ENCODE assay signal across 9 mouse cellular contexts in the genomic region with DNA sequence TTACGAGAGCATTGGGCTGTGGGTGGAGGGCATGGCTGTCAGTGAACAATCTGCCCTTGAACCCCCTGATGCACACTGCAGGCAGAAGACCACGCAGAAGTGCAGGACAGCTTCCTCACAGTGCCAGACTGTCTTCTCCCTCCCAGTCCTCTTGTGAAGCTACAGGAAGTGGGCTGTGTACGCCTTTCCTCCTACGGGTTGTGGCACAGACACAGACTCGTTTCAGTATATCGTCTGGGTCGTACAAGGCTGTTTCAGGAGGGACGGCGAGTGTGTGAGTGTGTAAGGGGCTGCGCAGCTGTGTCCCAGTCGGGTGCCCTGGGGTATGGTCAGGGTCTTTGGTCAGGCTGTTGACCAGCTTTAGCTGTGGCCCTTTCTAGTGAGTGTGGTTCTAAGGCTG. TPM values are rescaled to one million over a fixed set of nuclear protein-coding genes. Genes with fewer than 3 reads are reported as not detected.
A peak's percentile ranks its signal among the peaks of the same experiment; 100 is the strongest.
DNase-seq lines count a peak whose midpoint lies in the region; ATAC-seq and TF ChIP-seq lines count a peak whose summit lies in the region.
"Had no signal": no experiment of that assay in that cellular context is flagged by ENCODE, and none has a peak within 500 bp of the region (broad histone marks: within the 10 kb centered on the region; RNA-seq: fewer than 3 reads in every experiment).

No protein-coding gene starts in this region.

- H3K4me2 ChIP-seq in heart, embryonic 13.5 days: peak overlapping the region; percentile 85
- H3K4me2 ChIP-seq: kidney, embryonic 15.5 days had no signal

- DNase-seq in heart, postnatal 25 days (ENCODE audit: low spot score): no peak
- peak; percentile 80 for DNase-seq in 416B (ENCODE audit: low read depth)
- DNase-seq in adrenal gland, postnatal 14 days: no peak
- no peak for DNase-seq in c-Kit-positive CD71-positive TER-119-positive erythroid progenitor cells, embryonic 14.5 days (ENCODE audit: low spot score)
- DNase-seq in adrenal gland, adult 8-10 months: no peak

- H3K79me2 ChIP-seq in macrophage (ENCODE audit: inconsistent target): peaks cover 75% of the 10 kb centered on the region

- intact Hi-C loops in heart, postnatal 25 days (cut with DNase I): loop anchor here (5.0 kb wide), 1 partner anchor 49 kb away; the partner anchor contains the start of gene Sun2

- H3K4me1 ChIP-seq in heart, embryonic 13.5 days: peaks cover 66% of the 10 kb centered on the region
- peaks cover 5% of the 10 kb centered on the region; the same call in 1 of the 2 replicates for H3K4me1 ChIP-seq in cortical plate, adult 2 months (ENCODE audit: control insufficient read depth, insufficient read depth, low read length)

- no peaks in the 10 kb centered on the region for H3K9me3 ChIP-seq in heart, embryonic 13.5 days
- H3K9me3 ChIP-seq: kidney, embryonic 15.5 days had no signal

- no peak overlapping the region for H3K27ac ChIP-seq in heart, embryonic 13.5 days (replicated peaks)
- peak overlapping the region; percentile 15; the same call in 1 of the 2 replicates for H3K27ac ChIP-seq in cortical plate, adult 2 months (ENCODE audit: insufficient read depth, low read length)
- peak overlapping the region; percentile 28; the same call in 1 of the 2 replicates for H3K27ac ChIP-seq in macrophage
- H3K27ac ChIP-seq: kidney, embryonic 15.5 days had no signal

- TF ChIP-seq CTCF in cortical plate, adult 2 months (IDR thresholded peaks at IDR 0.05; ENCODE audit: extremely low read depth, insufficient read depth, low read length): no peak

- no peak for ATAC-seq in heart, embryonic 13.5 days (ENCODE audit: extremely low read depth, insufficient number of reproducible peaks, low FRiP score, low TSS enrichment)

- no peaks in the 10 kb centered on the region for H3K27me3 ChIP-seq in heart, embryonic 13.5 days (replicated peaks)
- H3K27me3 ChIP-seq: kidney, embryonic 15.5 days had no signal

- H3K36me3 ChIP-seq in heart, embryonic 13.5 days: peaks cover 28% of the 10 kb centered on the region
- H3K36me3 ChIP-seq in macrophage (ENCODE audit: inconsistent target): no peaks in the 10 kb centered on the region

- no peak overlapping the region for H3K9ac ChIP-seq in heart, embryonic 13.5 days
- H3K9ac ChIP-seq: kidney, embryonic 15.5 days had no signal

- TF ChIP-seq POLR2A in cortical plate, adult 2 months (IDR thresholded peaks at IDR 0.05; ENCODE audit: extremely low read depth, insufficient read depth, low read length): no peak

- 65% methylated on average over 11 of the region's 11 CpGs for WGBS in heart, embryonic 13.5 days
- 4% methylated on average over 11 of the region's 11 CpGs for WGBS in macrophage (ENCODE audit: missing documents)

- peak overlapping the region; percentile 19 for H3K4me3 ChIP-seq in heart, embryonic 13.5 days
- H3K4me3 ChIP-seq in cortical plate, adult 2 months (ENCODE audit: insufficient read depth, low read length): no peak overlapping the region
- peak overlapping the region; percentile 26 for H3K4me3 ChIP-seq in macrophage (ENCODE audit: inconsistent target)
- H3K4me3 ChIP-seq: kidney, embryonic 15.5 days had no signal

RNA-seq across cellular contexts. Expression of gene Gtpbp1, which starts 3.1 kb away (rescaled TPM):
- 27.0 and 29.5 TPM in 2 replicates for polyA plus RNA-seq in heart, embryonic 13.5 days (2015; fragmentation: Nextera tagmentation; extraction: Ambion mirVana)
- total RNA-seq in heart, postnatal 25 days (2021): 10 to 100 TPM; 27.2 to 31.8 TPM
- 36.4 and 36.9 TPM in 2 replicates for polyA plus RNA-seq in cortical plate, adult 2 months (2012; rRNA removed)
- total RNA-seq in macrophage (2018; cell fraction: chromatin; rRNA removed): 10 to 100 TPM in 24 of 26 experiments, 1 to 10 TPM in 2; 8.8 to 74.7 (median 34.9) TPM
- total RNA-seq in macrophage (2018; cell fraction: cytosol; rRNA removed): 10 to 100 TPM; 13.8 to 28.6 (median 20.0) TPM
- total RNA-seq in macrophage (2018; cell fraction: nucleus; rRNA removed): 10 to 100 TPM; 11.7 to 42.6 (median 29.4) TPM
- polyA plus RNA-seq in macrophage (2018): 18.0 to 29.2 TPM (median 22.4 TPM) in 3 replicates
- 26.1 and 35.8 TPM in 2 replicates for total RNA-seq in adrenal gland, postnatal 14 days (2021)
- 10 to 100 TPM; 27.2 to 43.1 (median 32.1) TPM for total RNA-seq in adrenal gland, adult 8-10 months (2022)

RNA-seq across cellular contexts. Expression of gene Josd1, which starts 6.0 kb away (rescaled TPM):
- 19.8 and 20.4 TPM in 2 replicates for polyA plus RNA-seq in heart, embryonic 13.5 days (2015; fragmentation: Nextera tagmentation; extraction: Ambion mirVana)
- 10 to 100 TPM; 23.6 to 26.4 TPM for total RNA-seq in heart, postnatal 25 days (2021)
- 64.0 and 64.3 TPM in 2 replicates for polyA plus RNA-seq in cortical plate, adult 2 months (2012; rRNA removed)
- total RNA-seq in macrophage (2018; cell fraction: chromatin; rRNA removed): 10 to 100 TPM in 1 of 26 experiments, 1 to 10 TPM in 25; 1.7 to 10.0 (median 4.2) TPM
- 10 to 100 TPM; 12.9 to 25.9 (median 17.1) TPM for total RNA-seq in macrophage (2018; cell fraction: cytosol; rRNA removed)
- total RNA-seq in macrophage (2018; cell fraction: nucleus; rRNA removed): 10 to 100 TPM in 16 of 26 experiments, 1 to 10 TPM in 10; 5.7 to 18.4 (median 10.6) TPM
- polyA plus RNA-seq in macrophage (2018): 13.3 to 18.4 TPM (median 16.8 TPM) in 3 replicates
- total RNA-seq in adrenal gland, postnatal 14 days (2021): 38.0 and 43.9 TPM in 2 replicates
- total RNA-seq in adrenal gland, adult 8-10 months (2022): 10 to 100 TPM; 22.8 to 30.3 (median 25.0) TPM

RNA-seq across cellular contexts. Expression of gene Tomm22, which starts 23.1 kb away (rescaled TPM):
- 199 and 240 TPM in 2 replicates for polyA plus RNA-seq in heart, embryonic 13.5 days (2015; fragmentation: Nextera tagmentation; extraction: Ambion mirVana)
- 100 to 1,000 TPM; 120 to 122 TPM for total RNA-seq in heart, postnatal 25 days (2021)
- 88.3 and 94.3 TPM in 2 replicates for polyA plus RNA-seq in cortical plate, adult 2 months (2012; rRNA removed)
- total RNA-seq in macrophage (2018; cell fraction: chromatin; rRNA removed): 10 to 100 TPM in 20 of 26 experiments, 1 to 10 TPM in 6; 5.6 to 22.7 (median 14.4) TPM
- 100 to 1,000 TPM in 1 of 26 experiments, 10 to 100 TPM in 25; 77.3 to 100 (median 86.7) TPM for total RNA-seq in macrophage (2018; cell fraction: cytosol; rRNA removed)
- 10 to 100 TPM; 13.5 to 72.1 (median 38.9) TPM for total RNA-seq in macrophage (2018; cell fraction: nucleus; rRNA removed)
- polyA plus RNA-seq in macrophage (2018): 71.6 to 131 TPM (median 97.1 TPM) in 3 replicates
- 116 and 120 TPM in 2 replicates for total RNA-seq in adrenal gland, postnatal 14 days (2021)
- total RNA-seq in adrenal gland, adult 8-10 months (2022): 100 to 1,000 TPM in 2 of 4 experiments, 10 to 100 TPM in 2; 95.5 to 120 (median 105) TPM

RNA-seq across cellular contexts. Expression of gene Cby1, which starts 34.7 kb away (rescaled TPM):
- polyA plus RNA-seq in heart, embryonic 13.5 days (2015; fragmentation: Nextera tagmentation; extraction: Ambion mirVana): 41.3 and 47.8 TPM in 2 replicates
- total RNA-seq in heart, postnatal 25 days (2021): 10 to 100 TPM; 22.9 to 25.9 TPM
- polyA plus RNA-seq in cortical plate, adult 2 months (2012; rRNA removed): 35.6 and 37.0 TPM in 2 replicates
- 1 to 10 TPM in 18 of 26 experiments, not detected in 8; 1.1 to 4.9 (median 2.0) TPM for total RNA-seq in macrophage (2018; cell fraction: chromatin; rRNA removed)
- 10 to 100 TPM in 18 of 26 experiments, 1 to 10 TPM in 8; 6.7 to 17.0 (median 11.4) TPM for total RNA-seq in macrophage (2018; cell fraction: cytosol; rRNA removed)
- 1 to 10 TPM in 24 of 26 experiments, under 1 TPM in 2; 0.75 to 5.7 (median 3.2) TPM for total RNA-seq in macrophage (2018; cell fraction: nucleus; rRNA removed)
- polyA plus RNA-seq in macrophage (2018): 11.0 to 24.8 TPM (median 14.4 TPM) in 3 replicates
- 21.9 and 24.8 TPM in 2 replicates for total RNA-seq in adrenal gland, postnatal 14 days (2021)
- 10 to 100 TPM; 21.7 to 31.1 (median 24.9) TPM for total RNA-seq in adrenal gland, adult 8-10 months (2022)

RNA-seq across cellular contexts. Expression of gene Fam227a, which starts 35.0 kb away (rescaled TPM):
- 0.65 and 1.1 TPM in 2 replicates for polyA plus RNA-seq in heart, embryonic 13.5 days (2015; fragmentation: Nextera tagmentation; extraction: Ambion mirVana)
- 1 to 10 TPM in 1 of 2 experiments, under 1 TPM in 1; 0.84 to 1.3 TPM for total RNA-seq in heart, postnatal 25 days (2021)
- 12.6 and 14.5 TPM in 2 replicates for polyA plus RNA-seq in cortical plate, adult 2 months (2012; rRNA removed)
- total RNA-seq in macrophage (2018; cell fraction: chromatin; rRNA removed): 10 to 100 TPM in 8 of 26 experiments, 1 to 10 TPM in 17, under 1 TPM in 1; 0.90 to 18.2 (median 6.5) TPM
- total RNA-seq in macrophage (2018; cell fraction: cytosol; rRNA removed): under 1 TPM in 24 of 26 experiments, not detected in 2; 0.04 to 0.82 (median 0.24) TPM
- 10 to 100 TPM in 2 of 26 experiments, 1 to 10 TPM in 19, under 1 TPM in 5; 0.29 to 11.5 (median 2.8) TPM for total RNA-seq in macrophage (2018; cell fraction: nucleus; rRNA removed)
- 0.34 to 1.0 TPM in 2 of 3 replicates, not detected in the other for polyA plus RNA-seq in macrophage (2018)
- 2.6 and 4.8 TPM in 2 replicates for total RNA-seq in adrenal gland, postnatal 14 days (2021)
- total RNA-seq in adrenal gland, adult 8-10 months (2022): 1 to 10 TPM; 2.8 to 6.2 (median 4.4) TPM
